Mouse (Mus musculus) CH12.LX (cell line): ENCODE measurements at regions not wholly inside any gene's neighbourhood (a gene's known extent, or its start where the extent isn't known, plus 50 kb on each side); places are given as distances from the start of the nearest gene placed in this dataset.
A peak's percentile ranks its signal among the peaks of the same experiment; 100 is the strongest.

Source experiments
- DNase-seq: peaks from one replicate; pipeline ENCODE4 v3.0.0-alpha.2; 2013; ENCODE audit errors: extremely low read depth
- H3K27ac ChIP-seq: 2 replicates; pipeline ENCODE4 v1.5.1; 2012; ENCODE audit warnings: low read depth, mild to moderate bottlenecking, control low read depth, moderate library complexity; ENCODE audit not compliant: insufficient read depth
- H3K27me3 ChIP-seq: replicated peaks from 2 replicates; pipeline ENCODE3; 2012; ENCODE audit warnings: inconsistent platforms
- H3K36me3 ChIP-seq, 2 experiments: replicated peaks in 1 of 2; 2 replicates each; pipeline versions ENCODE3 to v1.6.1; 2012; ENCODE audit warnings: inconsistent platforms in 1 of 2, low read length in 1 of 2, mild to moderate bottlenecking in 1 of 2, mixed read lengths in 1 of 2, moderate library complexity in 1 of 2; ENCODE audit not compliant: control insufficient read depth in 1 of 2, insufficient read depth in 1 of 2
- H3K4me1 ChIP-seq, 2 experiments: 2 replicates each; pipeline ENCODE4 v1.6.1; 2012; ENCODE audit warnings: inconsistent platforms in 1 of 2, moderate library complexity in 1 of 2; ENCODE audit not compliant: insufficient read depth in 2 of 2, control insufficient read depth in 1 of 2
- H3K4me2 ChIP-seq: 2 replicates; pipeline ENCODE4 v1.6.1; 2012; ENCODE audit warnings: low read depth, mild to moderate bottlenecking, control low read depth; ENCODE audit not compliant: poor library complexity, insufficient read depth, severe bottlenecking
- H3K4me3 ChIP-seq, 3 experiments: fragments of 150-350 bp in 1 of 3; sonication (generic) in 1 of 3; replicated peaks in 1 of 3; 2 replicates each; pipeline versions ENCODE3 to v1.5.1; 2011 to 2012; ENCODE audit warnings: low read depth in 2 of 3, low read length in 2 of 3, mild to moderate bottlenecking in 2 of 3, moderate library complexity in 2 of 3, control low read depth in 1 of 3, improper control_type of control experiment in 1 of 3, inconsistent platforms in 1 of 3, mixed read lengths in 1 of 3; ENCODE audit not compliant: poor library complexity in 1 of 3
- H3K79me2 ChIP-seq: replicated peaks from 2 replicates; pipeline ENCODE4 v1.6.1; 2012; ENCODE audit warnings: mild to moderate bottlenecking, moderate library complexity; ENCODE audit not compliant: control insufficient read depth, poor library complexity, insufficient read depth, severe bottlenecking; ENCODE audit errors: extremely low read depth
- H3K9ac ChIP-seq: 2 replicates; pipeline ENCODE4 v1.6.1; 2012; ENCODE audit warnings: low read depth, mild to moderate bottlenecking, control low read depth, moderate library complexity; ENCODE audit not compliant: insufficient read depth
- H3K9me3 ChIP-seq: replicated peaks from 2 replicates; pipeline ENCODE3; 2012; ENCODE audit warnings: low read length, inconsistent platforms, mixed read lengths
- BHLHE40 ChIP-seq: IDR thresholded peaks from 2 replicates; pipeline ENCODE4 v1.6.1; 2011; ENCODE audit warnings: mild to moderate bottlenecking, low read depth, low read length, improper control_type of control experiment
- CHD1 ChIP-seq: IDR thresholded peaks from 2 replicates; pipeline ENCODE4 v1.6.1; 2012; ENCODE audit warnings: low read depth, low read length, improper control_type of control experiment, inconsistent platforms
- CHD2 ChIP-seq: IDR thresholded peaks from 2 replicates; pipeline ENCODE4 v1.6.1; 2011; ENCODE audit warnings: low read length, improper control_type of control experiment
- CTCF ChIP-seq, 2 experiments: IDR thresholded peaks in 1 of 2; conservative IDR thresholded peaks in 1 of 2; 2 replicates each; pipeline ENCODE4 v1.5.1; 2011 to 2012; ENCODE audit warnings: low read depth in 2 of 2, low read length in 2 of 2, improper control_type of control experiment in 1 of 2, inconsistent platforms in 1 of 2, mild to moderate bottlenecking in 1 of 2, moderate library complexity in 1 of 2
- ELF1 ChIP-seq: IDR thresholded peaks from 2 replicates; pipeline ENCODE4 v1.6.1; 2014; ENCODE audit warnings: low read depth, mild to moderate bottlenecking, inconsistent platforms, low read length, improper control_type of control experiment
- ETS1 ChIP-seq: conservative IDR thresholded peaks from 2 replicates; pipeline ENCODE4 v1.6.1; 2012; ENCODE audit warnings: low read depth, mild to moderate bottlenecking, inconsistent platforms, low read length, improper control_type of control experiment, moderate library complexity
- IRF4 ChIP-seq: IDR thresholded peaks from 2 replicates; pipeline ENCODE4 v1.6.1; 2014; ENCODE audit warnings: low read depth, mild to moderate bottlenecking, inconsistent platforms, low read length, improper control_type of control experiment
- JUN ChIP-seq: IDR thresholded peaks from 2 replicates; pipeline ENCODE4 v1.6.1; 2011; ENCODE audit warnings: low read depth, mild to moderate bottlenecking, low read length, improper control_type of control experiment, moderate library complexity; ENCODE audit not compliant: insufficient read depth
- JUND ChIP-seq: conservative IDR thresholded peaks from 2 replicates; pipeline ENCODE4 v1.6.1; 2011; ENCODE audit warnings: low read depth, low read length, improper control_type of control experiment
- MAFK ChIP-seq: IDR thresholded peaks from 2 replicates; pipeline ENCODE4 v1.6.1; 2011; ENCODE audit warnings: low read length, improper control_type of control experiment; ENCODE audit not compliant: insufficient replicate concordance
- MAX ChIP-seq: IDR thresholded peaks from 2 replicates; pipeline ENCODE4 v1.6.1; 2011; ENCODE audit warnings: low read length, improper control_type of control experiment
- MEF2A ChIP-seq: IDR thresholded peaks from 2 replicates; pipeline ENCODE4 v1.6.1; 2014; ENCODE audit warnings: low read depth, mild to moderate bottlenecking, inconsistent platforms, low read length, improper control_type of control experiment, borderline replicate concordance
- NRF1 ChIP-seq: IDR thresholded peaks from 2 replicates; pipeline ENCODE4 v1.6.1; 2014; ENCODE audit warnings: low read depth, mild to moderate bottlenecking, inconsistent platforms, low read length, improper control_type of control experiment, moderate library complexity
- SIN3A ChIP-seq: IDR thresholded peaks from 2 replicates; pipeline ENCODE4 v1.6.1; 2012; ENCODE audit warnings: low read length, improper control_type of control experiment, inconsistent platforms
- USF1 ChIP-seq: IDR thresholded peaks from 2 replicates; pipeline ENCODE4 v1.6.1; 2014; ENCODE audit warnings: low read depth, mild to moderate bottlenecking, inconsistent platforms, low read length, improper control_type of control experiment
- USF2 ChIP-seq: conservative IDR thresholded peaks from 2 replicates; pipeline ENCODE4 v1.6.1; 2011; ENCODE audit warnings: low read depth, low read length, improper control_type of control experiment
- ZC3H11A ChIP-seq: IDR thresholded peaks from 2 replicates; pipeline ENCODE4 v1.6.1; 2012; ENCODE audit warnings: low read depth, mild to moderate bottlenecking, inconsistent platforms, low read length, improper control_type of control experiment
- dilution Hi-C: fragments of 300-500 bp; cut with MboI; formaldehyde crosslinking; loops from 2 replicates; pipeline ENCODE4 v1.14.3; 2020; ENCODE audit warnings: low sequenced_read_pairs; ENCODE audit not compliant: extremely low pct_unique_long_range_greater_than_20kb, extremely low pct_ligation_motif_present
- in situ Hi-C: fragments of 300-500 bp; cut with MboI; formaldehyde crosslinking; loops from 3 replicates; pipeline ENCODE4 v1.14.3; 2019; ENCODE audit warnings: low sequenced_read_pairs, low pct_ligation_motif_present, low pct_unique_long_range_greater_than_20kb, mixed read lengths

DNA sequence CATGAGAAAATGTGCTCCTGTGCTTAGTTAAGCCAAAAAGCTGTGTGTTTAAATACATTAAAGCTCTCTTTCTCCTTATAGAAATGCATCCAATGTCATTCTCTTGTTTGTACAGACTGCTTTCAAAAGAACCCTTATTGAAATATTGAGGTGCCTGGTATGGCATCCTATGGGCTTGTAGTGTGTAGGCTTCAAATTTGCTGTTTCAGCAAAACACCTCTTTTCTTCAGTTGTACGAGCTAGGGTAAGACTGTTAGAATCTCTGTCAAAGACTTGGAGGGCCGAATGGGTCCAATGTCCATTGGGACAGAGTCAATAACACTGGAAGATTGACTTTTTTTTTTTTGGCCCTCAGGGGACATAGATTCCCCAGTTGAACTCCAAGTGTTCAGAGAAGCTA, 1980.5 kb upstream of the 5930422O12Rik start:
- no peaks in the 10 kb centered on the region for H3K9me3 ChIP-seq
- H3K27me3 ChIP-seq = peaks cover 3% of the 10 kb centered on the region
- H3K4me1 ChIP-seq = no peaks in the 10 kb centered on the region
- H3K36me3 ChIP-seq = no peaks in the 10 kb centered on the region
- no peak overlapping the region for H3K4me3 ChIP-seq
- no peak for TF ChIP-seq IRF4
- peak; percentile 64 for TF ChIP-seq MAFK
- no peak for TF ChIP-seq USF2
- DNase-seq = no peak
- H3K9ac ChIP-seq = no peak overlapping the region
- dilution Hi-C loops = no loop called here
- no peak overlapping the region for H3K27ac ChIP-seq
- H3K79me2 ChIP-seq = no peaks in the 10 kb centered on the region
- in situ Hi-C loops = no loop called here
- H3K4me2 ChIP-seq = no peak overlapping the region

- no peaks in the 10 kb centered on the region for H3K79me2 ChIP-seq
- peaks cover 0 to 2% of the 10 kb centered on the region in 2 experiments; a peak in 1 of 4 replicates for H3K4me1 ChIP-seq
- H3K27me3 ChIP-seq = no peaks in the 10 kb centered on the region
- DNase-seq = no peak
- no peak overlapping the region for H3K4me3 ChIP-seq
- no peaks in the 10 kb centered on the region for H3K36me3 ChIP-seq
- in situ Hi-C loops (no loop called here), dilution Hi-C loops (no loop called here)
- H3K4me2 ChIP-seq = no peak overlapping the region
- no peak overlapping the region for H3K9ac ChIP-seq
- no peak for TF ChIP-seq NRF1
- TF ChIP-seq USF2 = no peak
- no peak for TF ChIP-seq CHD2
- no peak for TF ChIP-seq ELF1
- no peak for TF ChIP-seq USF1
- TF ChIP-seq JUN = no peak
- no peak for TF ChIP-seq ZC3H11A
- no peak for TF ChIP-seq MAX
- TF ChIP-seq BHLHE40 = no peak
- TF ChIP-seq, all 38 proteins: peak for 0
- Histone ChIP-seq H3K9me3 (no peaks in the 10 kb centered on the region), H3K27ac (no peak overlapping the region)
Measured at GRCm38 (mm10) chr8:31454736-31455391, 1973.6 kb upstream of the 5930422O12Rik start.

- Histone ChIP-seq H3K36me3 (no peaks in the 10 kb centered on the region), H3K79me2 (no peaks in the 10 kb centered on the region), H3K9me3 (no peaks in the 10 kb centered on the region), H3K4me2 (no peak overlapping the region), H3K27ac (no peak overlapping the region), H3K4me3 (no peak overlapping the region), H3K27me3 (no peaks in the 10 kb centered on the region), H3K4me1 (peaks cover 0 to 5% of the 10 kb centered on the region in 2 experiments; a peak in 1 of 4 replicates), H3K9ac (no peak overlapping the region)
- in situ Hi-C loops = no loop called here
- no peak for DNase-seq
- TF ChIP-seq CHD1 (no peak), SIN3A (no peak), MAFK (no peak), JUND (no peak), MEF2A (no peak), CTCF (conservative IDR thresholded peaks at IDR 0.05 in 1 of 2, IDR thresholded peaks at IDR 0.05 in 1 of 2; ENCODE audit: low read depth in 2 of 2, low read length in 2 of 2) (peak in 1 of 2 experiments; percentile 14; a peak in 1 of 4 replicates), ETS1 (no peak)
- dilution Hi-C loops = no loop called here
Measured at GRCm38 (mm10) chr8:31460349-31460748, 1968.2 kb upstream of the 5930422O12Rik start.
